Mouse (Mus musculus) T-helper 1 cell (primary cell): ENCODE data around the gene Zfp804a.

Source experiments
- in situ Hi-C: fragments of 300-600 bp; cut with MboI, MseI; formaldehyde crosslinking; loops from one replicate; pipeline ENCODE4 v1.15.1; 2025; ENCODE audit warnings: high pct_unique_total_duplicates

The Zfp804a gene

GRCm38 (mm10) chr2:82246902-82247522 is 194.0 kb downstream of the Zfp804a start:
- in situ Hi-C loops, result no loop called here

GRCm38 (mm10) chr2:82253382-82253781 is 200.4 kb downstream of the Zfp804a start:
- in situ Hi-C loops, result no loop called here

GRCm38 (mm10) chr2:82282591-82283269 is 229.7 kb downstream of the Zfp804a start:
- in situ Hi-C loops, result no loop called here

GRCm38 (mm10) chr2:82294932-82295493 is 242.0 kb downstream of the Zfp804a start:
- in situ Hi-C loops, result no loop called here
